ENCODE assay signal across 16 mouse cellular contexts in genomic region chr9:47752516-47752915, GRCm38 (mm10).
DNase-seq lines count a peak whose midpoint lies in the region; ATAC-seq lines count a peak whose summit lies in the region.
"Had no signal": no experiment of that assay in that cellular context is flagged by ENCODE, and none has a peak within 500 bp of the region (broad histone marks: within the 10 kb centered on the region; RNA-seq: fewer than 3 reads in every experiment).

No protein-coding gene starts in this region.

- H3K9me3 ChIP-seq in intestine, embryonic 16.5 days (ENCODE audit: control insufficient read depth, low read length): no peaks in the 10 kb centered on the region
- H3K9me3 ChIP-seq in intestine, embryonic 15.5 days: no peaks in the 10 kb centered on the region
- H3K9me3 ChIP-seq in embryonic facial prominence, embryonic 12.5 days: no peaks in the 10 kb centered on the region
- H3K9me3 ChIP-seq in hindbrain, embryonic 14.5 days (ENCODE audit: control insufficient read depth, low read length): no peaks in the 10 kb centered on the region
- H3K9me3 ChIP-seq in midbrain, embryonic 14.5 days (ENCODE audit: control insufficient read depth, low read length): no peaks in the 10 kb centered on the region
- H3K9me3 ChIP-seq: liver, embryonic 13.5 days had no signal

- no peak for ATAC-seq in intestine, embryonic 16.5 days
- ATAC-seq in intestine, embryonic 15.5 days: no peak
- ATAC-seq in embryonic facial prominence, embryonic 12.5 days (ENCODE audit: insufficient number of reproducible peaks, insufficient read depth, low FRiP score, low TSS enrichment): no peak
- ATAC-seq in hindbrain, embryonic 14.5 days (ENCODE audit: low FRiP score): no peak
- no peak for ATAC-seq in midbrain, embryonic 14.5 days (ENCODE audit: low FRiP score, low TSS enrichment)
- ATAC-seq: CD4-positive, CD25-positive, alpha-beta regulatory T cell, adult 4 months had no signal

- no peaks in the 10 kb centered on the region for H3K4me1 ChIP-seq in intestine, embryonic 16.5 days (ENCODE audit: control insufficient read depth, insufficient read depth, low read length)
- H3K4me1 ChIP-seq in intestine, embryonic 15.5 days (replicated peaks): no peaks in the 10 kb centered on the region
- peaks cover 46% of the 10 kb centered on the region for H3K4me1 ChIP-seq in embryonic facial prominence, embryonic 12.5 days
- peaks cover 36% of the 10 kb centered on the region for H3K4me1 ChIP-seq in hindbrain, embryonic 14.5 days (replicated peaks; ENCODE audit: control insufficient read depth, insufficient read depth, low read length)
- peaks cover 31% of the 10 kb centered on the region for H3K4me1 ChIP-seq in midbrain, embryonic 14.5 days (ENCODE audit: control insufficient read depth, insufficient read depth, low read length)
- H3K4me1 ChIP-seq: liver, embryonic 13.5 days had no signal

- no peaks in the 10 kb centered on the region for H3K36me3 ChIP-seq in intestine, embryonic 16.5 days (ENCODE audit: control insufficient read depth, insufficient read depth, low read length)
- H3K36me3 ChIP-seq in intestine, embryonic 15.5 days: no peaks in the 10 kb centered on the region
- no peaks in the 10 kb centered on the region for H3K36me3 ChIP-seq in embryonic facial prominence, embryonic 12.5 days
- H3K36me3 ChIP-seq in hindbrain, embryonic 14.5 days (replicated peaks; ENCODE audit: control insufficient read depth, insufficient read depth): no peaks in the 10 kb centered on the region
- no peaks in the 10 kb centered on the region for H3K36me3 ChIP-seq in midbrain, embryonic 14.5 days (ENCODE audit: control insufficient read depth, insufficient read depth, low read length)
- H3K36me3 ChIP-seq: liver, embryonic 13.5 days had no signal

- WGBS in intestine, embryonic 16.5 days: 43% methylated on average over 5 of the region's 5 CpGs
- WGBS in intestine, embryonic 15.5 days: 42% methylated on average over 5 of the region's 5 CpGs
- WGBS in embryonic facial prominence, embryonic 12.5 days: 23% methylated on average over 5 of the region's 5 CpGs
- WGBS in hindbrain, embryonic 14.5 days: 43% methylated on average over 5 of the region's 5 CpGs
- WGBS in midbrain, embryonic 14.5 days: 54% methylated on average over 5 of the region's 5 CpGs

- H3K27me3 ChIP-seq in intestine, embryonic 16.5 days (replicated peaks; ENCODE audit: control insufficient read depth, insufficient read depth, low read length): no peaks in the 10 kb centered on the region
- no peaks in the 10 kb centered on the region for H3K27me3 ChIP-seq in intestine, embryonic 15.5 days (replicated peaks)
- H3K27me3 ChIP-seq in embryonic facial prominence, embryonic 12.5 days: no peaks in the 10 kb centered on the region
- no peaks in the 10 kb centered on the region for H3K27me3 ChIP-seq in hindbrain, embryonic 14.5 days (ENCODE audit: control insufficient read depth, insufficient read depth, low read length)
- no peaks in the 10 kb centered on the region for H3K27me3 ChIP-seq in midbrain, embryonic 14.5 days (ENCODE audit: control insufficient read depth, insufficient read depth, low read length)
- H3K27me3 ChIP-seq: liver, embryonic 13.5 days had no signal

- no peak overlapping the region for H3K9ac ChIP-seq in intestine, embryonic 16.5 days (ENCODE audit: low read depth, low read length)
- no peak overlapping the region for H3K9ac ChIP-seq in intestine, embryonic 15.5 days
- no peak overlapping the region for H3K9ac ChIP-seq in embryonic facial prominence, embryonic 12.5 days
- H3K9ac ChIP-seq in hindbrain, embryonic 14.5 days: 0 out of 2 replicates have a peak overlapping the region, but pooled peaks have one; percentile 0
- no peak overlapping the region for H3K9ac ChIP-seq in midbrain, embryonic 14.5 days (replicated peaks; ENCODE audit: low read length)
- H3K9ac ChIP-seq: liver, embryonic 13.5 days had no signal

- H3K4me2 ChIP-seq in intestine, embryonic 16.5 days (ENCODE audit: low read depth, low read length): peak overlapping the region; percentile 22; the same call in 1 of the 2 replicates
- H3K4me2 ChIP-seq in intestine, embryonic 15.5 days (replicated peaks): no peak overlapping the region
- H3K4me2 ChIP-seq in embryonic facial prominence, embryonic 12.5 days (replicated peaks): peak overlapping the region; percentile 24
- no peak overlapping the region for H3K4me2 ChIP-seq in hindbrain, embryonic 14.5 days (replicated peaks)
- H3K4me2 ChIP-seq in midbrain, embryonic 14.5 days (ENCODE audit: low read length): no peak overlapping the region
- H3K4me2 ChIP-seq: heart, embryonic 11.5 days; liver, embryonic 13.5 days had no signal

- 0 out of 2 replicates have a peak overlapping the region, but pooled peaks have one; percentile 7 for H3K4me3 ChIP-seq in intestine, embryonic 16.5 days (ENCODE audit: low read length)
- H3K4me3 ChIP-seq in intestine, embryonic 15.5 days (replicated peaks): no peak overlapping the region
- no peak overlapping the region for H3K4me3 ChIP-seq in embryonic facial prominence, embryonic 12.5 days
- no peak overlapping the region for H3K4me3 ChIP-seq in hindbrain, embryonic 14.5 days (replicated peaks; ENCODE audit: low read length)
- H3K4me3 ChIP-seq in midbrain, embryonic 14.5 days (replicated peaks; ENCODE audit: low read depth, low read length): no peak overlapping the region
- H3K4me3 ChIP-seq: liver, embryonic 13.5 days had no signal

- H3K27ac ChIP-seq in intestine, embryonic 16.5 days (ENCODE audit: low read length): no peak overlapping the region
- no peak overlapping the region for H3K27ac ChIP-seq in intestine, embryonic 15.5 days
- H3K27ac ChIP-seq in embryonic facial prominence, embryonic 12.5 days: no peak overlapping the region
- peak overlapping the region; percentile 14; the same call in 1 of the 2 replicates for H3K27ac ChIP-seq in hindbrain, embryonic 14.5 days
- H3K27ac ChIP-seq in midbrain, embryonic 14.5 days (replicated peaks; ENCODE audit: low read depth, low read length): peak overlapping the region; percentile 63
- H3K27ac ChIP-seq: liver, embryonic 13.5 days had no signal

- no peak for DNase-seq in hindbrain, embryonic 14.5 days (ENCODE audit: low spot score)
- peak; percentile 55 for DNase-seq in midbrain, embryonic 14.5 days
- no peak for DNase-seq in lung, postnatal 10 days
- no peak for DNase-seq in cerebellum, postnatal 4 days (ENCODE audit: low spot score in 2 of 2)
- DNase-seq: cerebellum, postnatal 14 days; gastrocnemius, postnatal 14 days; kidney, adult 11 months; kidney, postnatal 4 days; liver, embryonic 13.5 days; lung, postnatal 36 days; thymus, postnatal 36 days had no signal

Comparison
In these comparisons a context has a peak if more than half of its experiments do, and no peak if none do; other contexts are left out.
1. H3K4me2 ChIP-seq: peak in intestine, embryonic 16.5 days (single experiment) and embryonic facial prominence, embryonic 12.5 days (single experiment); none in intestine, embryonic 15.5 days (single experiment), hindbrain, embryonic 14.5 days (single experiment) and midbrain, embryonic 14.5 days (single experiment).
2. H3K27ac ChIP-seq: peak in hindbrain, embryonic 14.5 days (single experiment) and midbrain, embryonic 14.5 days (single experiment); none in intestine, embryonic 16.5 days (single experiment), intestine, embryonic 15.5 days (single experiment) and embryonic facial prominence, embryonic 12.5 days (single experiment).